Mouse (Mus musculus): ENCODE data around the gene Rnf185. TPM values are rescaled to one million over a fixed set of nuclear protein-coding genes. Genes with fewer than 3 reads are reported as not detected.

The Rnf185 gene
- polyA plus RNA-seq, 1 experiment from 2014 or later, result 48.1 TPM

DNA sequence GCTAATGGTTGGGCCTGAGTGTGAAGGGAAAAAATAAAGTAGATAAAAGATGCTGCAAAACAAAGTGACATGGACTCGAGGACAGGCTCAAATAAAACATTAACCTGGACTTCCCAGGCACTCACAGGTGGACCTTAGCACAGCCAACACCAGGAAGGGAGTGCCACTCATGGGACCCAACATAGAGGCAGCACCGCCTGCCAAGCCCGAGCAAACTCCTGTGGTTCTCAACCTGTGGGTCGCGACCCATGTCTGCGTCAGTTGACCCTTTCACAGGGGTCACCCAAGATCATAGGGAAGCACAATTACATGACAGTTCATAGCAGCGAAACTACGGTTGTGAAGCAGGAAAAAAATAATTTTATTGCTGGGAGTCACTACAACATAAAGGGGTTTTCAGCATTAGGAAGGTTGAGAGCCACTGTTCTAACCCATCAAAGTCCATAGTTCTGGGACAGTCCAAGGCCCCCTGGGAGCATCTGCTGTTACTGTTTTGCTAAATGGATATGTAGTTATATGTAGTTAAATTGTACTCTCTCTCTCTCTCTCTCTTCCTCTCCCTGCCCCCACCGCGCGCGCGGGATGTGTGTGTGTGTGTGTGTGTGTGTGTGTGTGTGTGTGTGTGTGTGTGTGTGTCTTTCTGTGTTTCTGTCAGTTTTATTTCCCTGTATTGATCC, 6.4 kb upstream of the Rnf185 start:
- no peak overlapping the region for H3K9ac ChIP-seq (replicated peaks; ENCODE audit: low read length)
- no peaks in the 10 kb centered on the region for H3K27me3 ChIP-seq (ENCODE audit: control insufficient read depth, insufficient read depth, low read length)
- DNase-seq (ENCODE audit: low spot score) (no peak), ATAC-seq (replicated peaks; ENCODE audit: insufficient number of reproducible peaks, low FRiP score, low TSS enrichment, low read depth) (no peak)
- no peak overlapping the region for H3K4me3 ChIP-seq (ENCODE audit: low read depth, low read length)
- H3K9me3 ChIP-seq (replicated peaks; ENCODE audit: control insufficient read depth, low read length), result no peaks in the 10 kb centered on the region
- no peak overlapping the region for H3K4me2 ChIP-seq (ENCODE audit: low read depth, low read length)
- WGBS, result 79% methylated on average over 13 of the region's 13 CpGs
- no peak overlapping the region for H3K27ac ChIP-seq (replicated peaks; ENCODE audit: low read depth, low read length)
- H3K4me1 ChIP-seq (ENCODE audit: control insufficient read depth, insufficient read depth, low read length), result no peaks in the 10 kb centered on the region
- no peaks in the 10 kb centered on the region for H3K36me3 ChIP-seq (replicated peaks; ENCODE audit: control insufficient read depth, insufficient read depth, low read depth, low read length)

DNA sequence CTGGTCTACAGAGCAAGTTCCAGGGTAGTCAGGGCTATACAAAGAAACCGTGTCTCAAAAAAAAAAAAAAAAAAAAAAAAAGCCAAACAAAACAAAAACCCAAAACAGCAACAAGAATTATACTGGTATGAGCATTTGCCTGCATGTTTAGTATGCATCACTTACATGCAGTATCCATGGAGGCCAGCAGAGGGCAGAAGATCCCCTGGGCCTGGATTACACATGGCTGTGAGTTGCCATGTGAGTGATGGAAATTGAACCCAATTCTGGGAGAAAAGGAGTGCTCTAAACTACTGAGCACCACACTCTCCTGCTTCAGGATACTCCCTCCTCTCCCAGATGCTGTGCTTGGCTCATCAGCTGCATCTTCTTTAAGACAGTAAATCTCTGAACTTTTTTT, 4.2 kb upstream of the Rnf185 start:
- H3K9ac ChIP-seq (replicated peaks; ENCODE audit: low read length), result no peak overlapping the region
- ATAC-seq (replicated peaks; ENCODE audit: insufficient number of reproducible peaks, low FRiP score, low TSS enrichment, low read depth), result no peak
- H3K4me3 ChIP-seq (ENCODE audit: low read depth, low read length), result no peak overlapping the region
- no peaks in the 10 kb centered on the region for H3K27me3 ChIP-seq (ENCODE audit: control insufficient read depth, insufficient read depth, low read length)
- H3K9me3 ChIP-seq (replicated peaks; ENCODE audit: control insufficient read depth, low read length), result no peaks in the 10 kb centered on the region
- H3K36me3 ChIP-seq (replicated peaks; ENCODE audit: control insufficient read depth, insufficient read depth, low read depth, low read length), result no peaks in the 10 kb centered on the region
- H3K4me1 ChIP-seq (ENCODE audit: control insufficient read depth, insufficient read depth, low read length), result no peaks in the 10 kb centered on the region
- H3K27ac ChIP-seq (replicated peaks; ENCODE audit: low read depth, low read length), result no peak overlapping the region
- 44% methylated on average over 1 of the region's 1 CpGs for WGBS
- peak; percentile 67 for DNase-seq (ENCODE audit: low spot score)
- no peak overlapping the region for H3K4me2 ChIP-seq (ENCODE audit: low read depth, low read length)

DNA sequence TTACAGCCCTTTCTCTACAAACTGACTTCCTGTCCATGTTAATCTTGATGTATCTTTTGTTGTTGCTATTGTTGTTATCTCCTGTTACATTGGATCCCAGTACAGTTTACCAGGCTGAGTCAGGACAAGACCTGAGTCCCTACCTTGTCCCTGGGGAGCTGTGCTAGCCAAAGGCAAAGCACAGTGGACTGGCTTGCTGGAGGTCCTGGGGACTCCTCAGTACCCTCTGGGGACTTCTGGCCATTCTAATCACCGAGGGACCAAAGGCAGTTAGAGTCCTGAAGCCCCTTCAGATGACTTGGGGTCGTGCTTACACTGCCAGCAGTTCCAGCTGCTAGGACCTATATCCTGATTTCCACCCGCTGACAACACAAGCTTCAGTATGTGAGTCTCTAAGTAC, 2.3 kb upstream of the Rnf185 start:
- no peaks in the 10 kb centered on the region for H3K9me3 ChIP-seq (replicated peaks; ENCODE audit: control insufficient read depth, low read length)
- no peak overlapping the region for H3K27ac ChIP-seq (replicated peaks; ENCODE audit: low read depth, low read length)
- no peak overlapping the region for H3K4me3 ChIP-seq (ENCODE audit: low read depth, low read length)
- no peak overlapping the region for H3K9ac ChIP-seq (replicated peaks; ENCODE audit: low read length)
- no peak overlapping the region for H3K4me2 ChIP-seq (ENCODE audit: low read depth, low read length)
- no peak for DNase-seq (ENCODE audit: low spot score)
- ATAC-seq (replicated peaks; ENCODE audit: insufficient number of reproducible peaks, low FRiP score, low TSS enrichment, low read depth), result no peak
- H3K27me3 ChIP-seq (ENCODE audit: control insufficient read depth, insufficient read depth, low read length), result no peaks in the 10 kb centered on the region
- peaks cover 2% of the 10 kb centered on the region; the same call in 1 of the 2 replicates for H3K4me1 ChIP-seq (ENCODE audit: control insufficient read depth, insufficient read depth, low read length)
- H3K36me3 ChIP-seq (replicated peaks; ENCODE audit: control insufficient read depth, insufficient read depth, low read depth, low read length), result no peaks in the 10 kb centered on the region
- 87% methylated on average over 3 of the region's 3 CpGs for WGBS

DNA sequence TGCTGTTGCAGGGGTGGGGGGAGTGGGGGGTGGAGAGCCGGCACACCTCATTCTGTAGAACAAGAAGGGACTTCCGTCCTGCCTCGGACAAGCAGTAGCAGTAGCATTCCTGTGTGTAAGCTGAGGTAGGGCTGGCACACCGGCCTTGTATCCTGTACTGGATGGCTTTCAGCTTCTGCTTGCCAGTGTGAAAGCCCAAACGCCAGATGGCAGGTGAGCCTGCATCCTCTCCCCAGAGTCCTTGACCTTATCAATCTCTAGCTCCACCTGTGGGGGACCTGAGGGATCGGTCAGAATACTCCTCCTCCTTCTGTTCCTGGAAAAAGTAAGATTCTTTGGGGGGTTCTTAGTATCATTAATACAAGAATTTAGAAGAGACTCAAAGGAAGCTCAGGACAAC, 1.3 kb upstream of the Rnf185 start:
- Histone ChIP-seq H3K27me3 (ENCODE audit: control insufficient read depth, insufficient read depth, low read length) (no peaks in the 10 kb centered on the region), H3K9ac (replicated peaks; ENCODE audit: low read length) (no peak overlapping the region), H3K4me1 (ENCODE audit: control insufficient read depth, insufficient read depth, low read length) (peaks cover 2% of the 10 kb centered on the region; the same call in 1 of the 2 replicates), H3K36me3 (replicated peaks; ENCODE audit: control insufficient read depth, insufficient read depth, low read depth, low read length) (no peaks in the 10 kb centered on the region), H3K27ac (replicated peaks; ENCODE audit: low read depth, low read length) (no peak overlapping the region), H3K4me3 (ENCODE audit: low read depth, low read length) (0 out of 2 replicates have a peak overlapping the region, but pooled peaks have one; percentile 68), H3K4me2 (ENCODE audit: low read depth, low read length) (no peak overlapping the region), H3K9me3 (replicated peaks; ENCODE audit: control insufficient read depth, low read length) (no peaks in the 10 kb centered on the region)
- 77% methylated on average over 6 of the region's 6 CpGs for WGBS
- DNase-seq (ENCODE audit: low spot score) (no peak), ATAC-seq (replicated peaks; ENCODE audit: insufficient number of reproducible peaks, low FRiP score, low TSS enrichment, low read depth) (no peak)

DNA sequence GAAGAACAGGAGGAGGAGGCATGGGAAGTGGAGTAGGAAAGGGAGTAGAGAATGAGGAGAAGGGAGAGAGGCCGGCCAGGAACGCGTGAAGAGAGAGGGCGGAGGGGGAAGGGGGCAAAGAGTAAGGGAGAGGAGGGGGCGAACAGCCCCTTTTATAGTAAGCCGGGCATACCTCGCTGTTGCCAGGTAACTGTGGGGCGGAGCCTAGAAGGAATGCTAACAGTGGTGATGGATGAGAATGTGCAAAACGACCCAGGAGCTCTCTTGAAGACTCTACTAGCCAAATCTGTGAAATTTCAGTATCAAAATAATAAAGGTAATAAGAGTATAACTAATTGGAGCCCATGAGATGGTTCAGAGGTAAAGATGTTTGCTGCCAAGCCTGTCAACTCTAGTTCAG, 606 bp upstream of the Rnf185 start:
- Histone ChIP-seq H3K9ac (replicated peaks; ENCODE audit: low read length) (peak overlapping the region; percentile 72), H3K27ac (replicated peaks; ENCODE audit: low read depth, low read length) (peak overlapping the region; percentile 60), H3K4me2 (ENCODE audit: low read depth, low read length) (peak overlapping the region; percentile 63), H3K9me3 (replicated peaks; ENCODE audit: control insufficient read depth, low read length) (no peaks in the 10 kb centered on the region), H3K4me1 (ENCODE audit: control insufficient read depth, insufficient read depth, low read length) (peaks cover 2% of the 10 kb centered on the region; the same call in 1 of the 2 replicates), H3K4me3 (ENCODE audit: low read depth, low read length) (peak overlapping the region; percentile 68), H3K36me3 (replicated peaks; ENCODE audit: control insufficient read depth, insufficient read depth, low read depth, low read length) (no peaks in the 10 kb centered on the region), H3K27me3 (ENCODE audit: control insufficient read depth, insufficient read depth, low read length) (no peaks in the 10 kb centered on the region)
- peak; percentile 57 for DNase-seq (ENCODE audit: low spot score)
- ATAC-seq (replicated peaks; ENCODE audit: insufficient number of reproducible peaks, low FRiP score, low TSS enrichment, low read depth), result peak; percentile 30
- 0% methylated on average over 9 of the region's 9 CpGs for WGBS

DNA sequence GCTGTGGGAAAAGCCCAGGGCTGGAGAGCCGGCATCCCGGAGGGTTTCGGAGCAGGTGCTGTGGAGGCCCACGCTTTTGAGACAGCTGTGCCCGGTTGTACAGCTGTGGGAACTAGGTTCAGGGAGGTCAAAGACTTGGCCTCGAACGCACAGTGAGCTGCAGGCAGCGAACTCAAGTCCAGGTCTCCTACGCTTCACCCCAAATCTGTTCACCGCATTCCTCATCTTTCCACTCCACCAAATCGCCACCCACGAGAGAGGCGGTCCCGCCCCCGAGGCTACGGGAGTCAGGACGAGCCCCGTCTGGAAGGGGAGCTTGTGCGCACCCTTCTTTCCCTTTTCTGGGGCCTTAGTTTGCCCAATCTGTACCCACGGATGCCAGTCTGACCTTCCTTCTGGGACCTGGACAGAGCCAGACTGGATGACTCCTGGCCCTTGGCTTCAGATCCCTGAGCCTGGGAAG, 431 bp downstream of the Rnf185 start:
- Histone ChIP-seq H3K27ac (replicated peaks; ENCODE audit: low read depth, low read length) (peak overlapping the region; percentile 16; the same call in 1 of the 2 replicates), H3K27me3 (ENCODE audit: control insufficient read depth, insufficient read depth, low read length) (no peaks in the 10 kb centered on the region), H3K9me3 (replicated peaks; ENCODE audit: control insufficient read depth, low read length) (no peaks in the 10 kb centered on the region), H3K4me1 (ENCODE audit: control insufficient read depth, insufficient read depth, low read length) (peaks cover 2% of the 10 kb centered on the region; the same call in 1 of the 2 replicates), H3K4me2 (ENCODE audit: low read depth, low read length) (peak overlapping the region; percentile 88), H3K36me3 (replicated peaks; ENCODE audit: control insufficient read depth, insufficient read depth, low read depth, low read length) (no peaks in the 10 kb centered on the region), H3K9ac (replicated peaks; ENCODE audit: low read length) (peak overlapping the region; percentile 72), H3K4me3 (ENCODE audit: low read depth, low read length) (peak overlapping the region; percentile 68)
- ATAC-seq (replicated peaks; ENCODE audit: insufficient number of reproducible peaks, low FRiP score, low TSS enrichment, low read depth) (peak; percentile 44; the same call in 1 of the 2 replicates), DNase-seq (ENCODE audit: low spot score) (peak; percentile 30)
- WGBS, result under 1% methylated on average over 20 of the region's 20 CpGs

DNA sequence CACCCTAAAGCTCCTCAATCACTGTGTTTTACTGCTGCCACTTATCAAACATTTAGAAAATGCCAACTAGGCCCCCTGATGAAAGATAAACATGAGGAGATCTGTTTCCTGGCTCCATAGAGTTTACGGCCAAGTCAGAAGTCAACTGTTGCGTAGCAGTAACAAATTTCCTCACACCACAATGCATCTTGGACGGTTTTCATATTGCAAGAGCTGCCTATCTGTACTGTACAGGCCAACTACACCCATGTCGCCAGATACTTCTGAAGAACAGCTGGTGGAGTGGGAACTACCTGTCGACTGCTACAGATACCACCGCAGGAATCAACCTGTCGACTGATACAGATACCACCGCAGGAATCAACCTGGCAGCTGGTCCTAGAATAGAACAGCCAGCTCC, 7.3 kb downstream of the Rnf185 start:
- H3K4me2 ChIP-seq (ENCODE audit: low read depth, low read length), result no peak overlapping the region
- WGBS, result 88% methylated on average over 8 of the region's 8 CpGs
- H3K27me3 ChIP-seq (ENCODE audit: control insufficient read depth, insufficient read depth, low read length), result no peaks in the 10 kb centered on the region
- H3K4me3 ChIP-seq (ENCODE audit: low read depth, low read length), result no peak overlapping the region
- no peaks in the 10 kb centered on the region for H3K36me3 ChIP-seq (replicated peaks; ENCODE audit: control insufficient read depth, insufficient read depth, low read depth, low read length)
- H3K9me3 ChIP-seq (replicated peaks; ENCODE audit: control insufficient read depth, low read length), result no peaks in the 10 kb centered on the region
- H3K4me1 ChIP-seq (ENCODE audit: control insufficient read depth, insufficient read depth, low read length), result no peaks in the 10 kb centered on the region
- ATAC-seq (replicated peaks; ENCODE audit: insufficient number of reproducible peaks, low FRiP score, low TSS enrichment, low read depth) (no peak), DNase-seq (ENCODE audit: low spot score) (no peak)
- no peak overlapping the region for H3K9ac ChIP-seq (replicated peaks; ENCODE audit: low read length)
- H3K27ac ChIP-seq (replicated peaks; ENCODE audit: low read depth, low read length), result no peak overlapping the region

DNA sequence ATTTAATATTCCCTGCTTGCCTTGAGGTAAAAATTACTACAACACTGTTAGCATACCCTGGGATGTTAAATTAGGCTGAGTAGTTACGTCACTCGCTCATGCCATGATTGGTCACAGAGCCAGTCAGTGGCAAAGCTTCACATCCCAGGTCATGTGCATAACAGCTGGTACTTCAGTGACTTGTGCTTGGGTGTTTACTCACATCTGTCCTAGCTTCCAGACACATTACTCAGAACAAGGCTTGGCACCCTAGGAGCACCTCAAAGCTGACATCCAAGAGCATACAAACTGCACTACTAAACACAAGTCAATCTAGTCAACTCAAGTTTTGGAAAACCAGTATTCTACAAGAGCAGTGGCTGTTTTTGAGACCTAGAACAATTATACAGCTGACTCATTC, 9.1 kb downstream of the Rnf185 start:
- Histone ChIP-seq H3K9me3 (replicated peaks; ENCODE audit: control insufficient read depth, low read length) (no peaks in the 10 kb centered on the region), H3K4me1 (ENCODE audit: control insufficient read depth, insufficient read depth, low read length) (no peaks in the 10 kb centered on the region), H3K36me3 (replicated peaks; ENCODE audit: control insufficient read depth, insufficient read depth, low read depth, low read length) (no peaks in the 10 kb centered on the region), H3K9ac (replicated peaks; ENCODE audit: low read length) (no peak overlapping the region), H3K27ac (replicated peaks; ENCODE audit: low read depth, low read length) (no peak overlapping the region), H3K4me3 (ENCODE audit: low read depth, low read length) (no peak overlapping the region), H3K4me2 (ENCODE audit: low read depth, low read length) (no peak overlapping the region), H3K27me3 (ENCODE audit: control insufficient read depth, insufficient read depth, low read length) (no peaks in the 10 kb centered on the region)
- DNase-seq (ENCODE audit: low spot score) (no peak), ATAC-seq (replicated peaks; ENCODE audit: insufficient number of reproducible peaks, low FRiP score, low TSS enrichment, low read depth) (no peak)
- 96% methylated on average over 2 of the region's 2 CpGs for WGBS
